Mouse (Mus musculus) heart, postnatal 25 days (tissue): Measurements from ENCODE around the gene Cd8a. TPM values are rescaled to one million over a fixed set of nuclear protein-coding genes. Genes with fewer than 3 reads are reported as not detected.
"Not testable (repeated sequence)": the region's sequence is repeated elsewhere in the genome, so short reads cannot be mapped to it uniquely, and the experiment has no call there.

Source experiments
- DNase-seq: peaks from one replicate; pipeline ENCODE4 v3.0.0; 2022; ENCODE audit warnings: low spot score
- intact Hi-C: fragments of 180-260 bp; cut with DNase I; formaldehyde crosslinking; loops from one replicate; pipeline ENCODE4 v1.15.1; 2025
- total RNA-seq, 2 experiments: library from RNA; stranded (reverse); gene quantifications; 2 replicates each; pipeline ENCODE4 v1.2.3; 2021

The Cd8a gene
- total RNA-seq = under 1 TPM in 1 of 2 experiments, not detected in 1; 0.13 TPM

GRCm38 (mm10) chr6:71373249-71373775 is at the start of gene Cd8a:
Cd8a (plus strand) TSS chr6:71373427.
- DNase-seq = no peak

DNA sequence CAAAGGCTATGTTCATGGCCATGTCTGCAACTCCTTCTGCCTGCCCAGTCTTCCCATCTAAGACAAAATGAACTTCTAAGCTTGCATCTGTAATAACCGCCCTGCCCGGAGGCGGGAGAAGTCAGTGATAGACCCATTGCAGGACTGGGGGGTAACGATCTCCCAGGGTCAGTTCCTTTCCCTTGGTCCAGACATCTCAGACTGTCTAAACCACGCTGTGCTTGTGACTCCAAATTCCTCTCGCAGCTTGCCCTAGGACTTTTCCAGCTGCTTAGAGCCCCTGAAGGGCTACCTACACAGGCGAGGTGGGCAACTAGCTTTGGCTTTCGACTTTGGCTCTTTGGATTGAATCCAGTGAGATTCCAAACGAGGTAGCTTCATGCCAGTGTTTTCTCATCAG is 48.4 kb upstream of the Cd8a start:
- intact Hi-C loops = no loop called here
- no peak for DNase-seq

More at GRCm38 (mm10) chr6:71373249-71373775, at the start of gene Cd8a:
- intact Hi-C loops = no loop called here

DNA sequence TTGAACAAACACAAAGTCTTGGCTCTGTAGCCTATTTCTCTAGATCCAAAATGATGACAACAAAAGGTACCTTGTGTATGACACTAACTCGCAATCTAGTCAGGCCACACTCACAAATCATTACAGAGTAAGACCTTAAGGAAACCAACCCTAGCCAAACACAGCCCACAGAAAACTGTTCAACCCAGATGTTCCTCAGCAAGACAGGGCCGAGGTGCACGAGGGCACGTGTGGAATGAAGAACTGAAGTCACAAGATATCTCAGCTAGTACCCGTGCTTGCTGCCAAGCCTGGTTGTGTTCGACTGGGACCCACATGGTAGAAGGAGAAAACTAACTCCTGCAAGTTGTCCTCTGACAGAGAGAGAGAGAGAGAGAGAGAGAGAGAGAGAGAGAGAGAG is 43.3 kb upstream of the Cd8a start:
- no peak for DNase-seq
- intact Hi-C loops = no loop called here

DNA sequence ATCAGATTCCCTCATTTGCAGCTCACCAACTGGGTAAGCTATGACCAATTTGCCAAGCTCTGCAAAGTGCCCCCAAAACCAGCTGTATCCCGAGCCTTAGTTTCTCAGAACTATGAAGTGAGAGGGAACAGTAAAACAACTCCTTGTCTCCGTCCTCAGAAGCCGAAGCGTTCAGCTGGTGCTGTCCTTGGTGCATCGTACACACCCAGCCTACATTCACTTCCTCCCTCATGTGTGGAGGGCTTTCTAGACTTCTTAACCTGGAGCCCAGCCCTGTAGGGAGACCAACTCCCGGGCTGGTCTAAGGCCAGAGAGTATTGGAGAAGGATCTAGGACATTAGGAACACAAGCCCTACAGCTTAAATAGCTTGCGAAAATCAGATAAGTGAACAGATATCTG is 42.7 kb upstream of the Cd8a start:
- intact Hi-C loops = no loop called here
- DNase-seq = no peak

DNA sequence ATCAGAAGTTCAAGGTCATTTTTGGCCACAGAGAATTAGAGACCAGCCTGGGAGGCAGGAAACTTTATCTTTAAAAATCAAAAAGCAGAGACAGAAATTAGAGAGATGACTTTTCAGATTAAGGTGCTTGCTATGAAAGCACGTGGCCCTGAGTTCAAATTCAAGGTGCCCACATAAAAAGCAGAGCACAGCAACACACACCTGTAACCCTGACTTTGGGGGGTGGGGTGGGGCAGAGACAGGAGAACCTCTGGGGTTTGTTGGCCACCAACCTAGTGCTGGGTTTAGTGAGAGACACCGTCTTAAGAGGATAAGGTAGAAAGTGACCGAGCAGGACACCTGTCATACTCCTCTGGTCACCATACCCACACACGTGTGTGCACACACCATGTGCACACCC is 41.7 kb upstream of the Cd8a start:
- intact Hi-C loops, DNase-seq: not testable (repeated sequence)

DNA sequence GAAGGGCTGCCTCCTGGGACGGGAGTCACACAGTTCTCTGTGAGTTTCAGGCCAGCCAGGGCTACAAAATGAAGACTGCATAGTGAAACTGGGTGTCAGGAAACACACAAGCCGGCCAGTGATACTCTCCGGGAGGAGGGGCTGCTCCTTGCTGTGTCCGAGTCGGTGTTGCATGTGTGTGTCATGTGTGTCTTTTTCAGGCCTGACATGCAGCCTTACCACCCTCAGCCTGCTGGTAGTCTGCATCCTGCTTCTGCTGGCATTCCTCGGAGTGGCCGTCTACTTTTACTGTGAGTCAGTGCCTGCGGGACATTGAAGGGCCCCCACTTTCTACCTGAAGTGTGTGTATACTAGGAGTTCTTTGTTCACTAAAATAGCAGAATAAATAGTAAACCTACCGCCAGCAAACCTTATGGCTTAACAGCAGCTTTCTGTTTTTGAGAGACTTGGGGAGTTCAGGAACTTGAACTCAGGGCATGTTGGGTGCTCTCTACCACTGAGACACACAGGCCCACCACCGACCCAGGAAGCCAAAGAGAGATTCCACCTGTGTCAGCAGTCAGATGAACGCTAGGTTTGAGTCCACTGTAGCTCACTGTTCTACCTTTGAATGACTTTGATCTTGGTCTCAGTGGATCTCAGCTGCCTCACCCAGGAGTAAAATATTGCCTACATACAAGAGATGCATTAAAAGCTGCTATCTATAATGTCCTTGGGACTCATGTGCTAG is 40.8 kb upstream of the Cd8a start:
- DNase-seq = no peak

DNA sequence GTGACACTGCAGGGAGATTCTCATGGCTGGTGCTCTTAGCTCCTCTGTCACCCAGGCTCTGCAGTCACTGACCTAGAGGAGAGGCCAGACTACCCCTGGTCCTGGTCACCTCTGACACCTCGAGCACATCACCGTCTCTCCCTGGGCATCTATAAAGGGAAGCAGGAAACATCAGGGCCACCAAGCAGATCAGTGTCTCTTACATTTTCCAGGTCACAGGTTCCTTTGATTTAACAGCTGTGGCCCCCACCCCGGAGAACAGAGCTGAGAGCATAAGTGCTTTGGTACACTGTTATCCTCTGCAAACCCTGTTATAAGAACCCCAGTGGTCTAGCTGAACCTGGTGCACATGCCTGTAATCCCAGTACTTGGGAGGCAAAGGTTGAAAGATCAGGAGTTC is 40.2 kb upstream of the Cd8a start:
- intact Hi-C loops = no loop called here
- DNase-seq = no peak

More for the DNA sequence above, 40.8 kb upstream of the Cd8a start:
- intact Hi-C loops = no loop called here

DNA sequence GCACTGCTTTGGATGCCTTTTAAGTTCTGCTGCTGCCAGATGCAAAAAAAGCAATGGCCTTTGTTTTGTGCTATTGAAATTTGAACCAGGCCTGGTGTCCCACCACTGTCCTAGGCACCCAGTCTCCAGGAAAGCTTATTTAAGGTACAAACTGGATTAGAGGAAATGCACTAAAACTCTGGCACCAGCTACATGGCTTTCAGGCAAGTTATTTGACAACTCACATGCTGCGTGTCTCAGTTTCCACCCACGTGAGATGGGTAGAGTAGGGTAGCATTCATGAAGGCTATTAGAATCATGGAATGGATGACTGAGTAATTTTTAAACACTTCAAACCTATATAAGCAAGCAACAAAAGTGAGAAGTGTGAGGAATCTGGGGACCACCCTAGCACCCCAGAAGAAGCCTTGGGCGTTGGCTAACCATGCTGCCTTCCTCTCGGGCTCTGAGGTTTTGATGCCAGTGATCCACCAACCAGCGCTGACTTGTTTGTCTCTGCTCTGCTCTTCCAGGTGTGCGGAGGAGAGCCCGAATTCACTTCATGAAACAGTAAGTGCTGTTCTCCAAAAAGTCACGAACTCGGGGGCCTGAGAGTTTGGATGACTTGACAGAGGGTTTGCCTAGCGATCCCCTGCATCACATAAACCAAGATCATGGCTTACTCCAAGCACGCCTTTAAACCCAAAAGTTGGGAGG is 39.5 kb upstream of the Cd8a start:
- DNase-seq = no peak
- intact Hi-C loops = no loop called here

- DNase-seq = no peak
- intact Hi-C loops = no loop called here
These were observed 35.6 kb upstream of the Cd8a start for GRCm38 (mm10) chr6:71337666-71338065.

DNA sequence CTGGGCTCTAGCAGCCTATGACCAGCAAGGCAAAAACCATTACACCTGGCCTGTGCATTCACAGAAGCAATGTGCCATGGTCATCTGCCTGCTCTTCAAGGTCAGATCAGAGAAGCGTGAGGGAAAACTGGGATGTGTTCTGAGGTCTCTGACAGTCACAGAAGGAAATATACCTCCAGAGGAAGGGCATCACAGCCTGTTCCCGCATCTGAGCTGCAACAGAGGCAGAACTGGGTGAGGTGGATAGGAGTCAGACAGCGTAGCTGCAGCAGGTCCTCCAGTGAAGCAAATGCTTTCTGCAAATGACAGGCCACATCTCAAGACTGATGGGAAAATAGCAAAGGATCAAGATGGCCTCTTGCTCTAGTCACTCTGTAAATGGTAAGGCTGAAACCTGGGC is 34.3 kb upstream of the Cd8a start:
- intact Hi-C loops = no loop called here

GRCm38 (mm10) chr6:71339351-71339750 is 33.9 kb upstream of the Cd8a start:
- no peak for DNase-seq
- intact Hi-C loops = no loop called here

More for the DNA sequence above, 34.3 kb upstream of the Cd8a start:
- DNase-seq = no peak

GRCm38 (mm10) chr6:71341179-71341578 is 32.0 kb upstream of the Cd8a start:
- intact Hi-C loops = no loop called here
- no peak for DNase-seq

GRCm38 (mm10) chr6:71348006-71348405 is 25.2 kb upstream of the Cd8a start:
- intact Hi-C loops = no loop called here
- no peak for DNase-seq

DNA sequence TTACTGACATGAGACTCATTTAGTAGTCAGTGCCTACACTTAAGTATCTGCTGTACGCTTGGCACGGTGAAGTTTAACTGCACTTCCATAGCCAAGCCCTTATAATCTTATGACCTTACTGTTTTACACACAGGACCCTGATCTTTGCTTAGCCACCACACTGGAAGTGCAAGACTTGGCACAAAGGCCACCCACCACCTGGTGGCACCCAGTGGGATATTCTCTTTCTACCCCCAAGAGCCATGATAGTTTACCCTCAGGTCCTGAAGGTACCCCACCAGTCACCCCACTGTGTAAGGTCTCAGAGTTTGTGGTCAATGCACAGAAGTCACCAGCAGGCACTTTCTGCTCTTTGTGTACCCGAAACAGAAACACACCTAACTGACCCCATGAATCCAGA is 22.0 kb upstream of the Cd8a start:
- no peak for DNase-seq
- intact Hi-C loops = no loop called here

DNA sequence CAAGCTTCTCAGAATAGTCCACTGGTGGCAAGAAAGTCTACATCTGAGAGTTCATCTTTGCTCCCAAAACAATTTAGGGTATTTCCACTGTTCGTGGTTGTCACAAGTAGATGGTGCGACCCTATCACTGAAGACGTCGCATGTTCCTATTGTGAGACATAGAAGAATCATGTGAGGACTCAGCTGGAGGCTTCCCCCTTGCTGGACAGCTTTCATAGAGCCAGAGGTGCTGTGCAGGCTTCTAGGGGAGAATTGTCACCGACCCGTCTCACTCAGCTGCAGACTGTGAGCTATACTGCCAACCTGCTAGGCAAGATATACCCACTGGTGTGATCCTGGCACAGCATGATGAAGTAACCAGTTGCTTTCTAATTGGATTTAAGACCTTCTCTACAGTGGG is 21.0 kb upstream of the Cd8a start:
- DNase-seq = no peak
- intact Hi-C loops = no loop called here

- intact Hi-C loops = no loop called here
- no peak for DNase-seq
These were observed 20.3 kb upstream of the Cd8a start for GRCm38 (mm10) chr6:71352866-71353427.

GRCm38 (mm10) chr6:71353722-71354121 is 19.5 kb upstream of the Cd8a start:
- intact Hi-C loops = no loop called here
- DNase-seq = no peak

DNA sequence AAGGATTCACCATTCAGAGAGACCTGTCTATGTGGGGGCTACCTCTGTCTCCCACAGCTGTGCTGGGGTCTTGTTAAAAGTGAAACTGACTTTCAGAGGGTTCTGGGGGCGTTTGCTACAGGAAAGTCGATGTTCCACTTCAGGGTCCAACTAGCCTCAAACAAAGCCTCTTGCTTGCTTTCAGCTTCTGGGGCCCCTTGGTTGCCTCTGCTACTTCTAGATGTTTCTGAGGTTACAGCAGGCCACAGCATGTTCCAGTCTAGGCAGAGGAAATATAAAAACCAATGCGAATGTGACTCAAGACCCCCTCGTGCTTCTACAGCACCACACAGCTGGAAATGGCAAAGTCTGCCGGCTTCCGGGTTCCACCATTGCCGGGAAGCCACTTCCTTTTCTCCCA is 15.7 kb upstream of the Cd8a start:
- DNase-seq = no peak
- intact Hi-C loops = no loop called here

GRCm38 (mm10) chr6:71360221-71360620 is 13.0 kb upstream of the Cd8a start:
- intact Hi-C loops = no loop called here
- DNase-seq = no peak

DNA sequence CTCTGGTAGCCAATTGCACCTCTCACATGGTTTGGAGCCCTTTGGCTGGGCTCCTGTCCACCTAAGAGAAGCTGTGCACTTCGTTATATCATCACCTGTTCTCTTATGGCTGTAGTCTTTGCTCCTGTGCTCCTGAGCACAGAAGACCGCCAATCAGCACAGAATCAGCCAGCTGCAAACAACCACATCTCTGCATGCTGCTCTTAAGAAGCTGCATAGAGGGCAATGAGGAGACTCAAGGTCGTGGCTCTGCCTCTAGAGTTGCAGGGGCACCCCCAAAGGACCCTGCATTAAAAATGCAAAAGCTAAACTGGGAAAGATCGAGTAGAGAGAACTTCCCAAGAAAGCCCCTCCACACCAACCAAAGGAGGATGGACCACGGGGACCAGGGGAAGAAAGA is 12.5 kb upstream of the Cd8a start:
- DNase-seq = no peak
- intact Hi-C loops = no loop called here

DNA sequence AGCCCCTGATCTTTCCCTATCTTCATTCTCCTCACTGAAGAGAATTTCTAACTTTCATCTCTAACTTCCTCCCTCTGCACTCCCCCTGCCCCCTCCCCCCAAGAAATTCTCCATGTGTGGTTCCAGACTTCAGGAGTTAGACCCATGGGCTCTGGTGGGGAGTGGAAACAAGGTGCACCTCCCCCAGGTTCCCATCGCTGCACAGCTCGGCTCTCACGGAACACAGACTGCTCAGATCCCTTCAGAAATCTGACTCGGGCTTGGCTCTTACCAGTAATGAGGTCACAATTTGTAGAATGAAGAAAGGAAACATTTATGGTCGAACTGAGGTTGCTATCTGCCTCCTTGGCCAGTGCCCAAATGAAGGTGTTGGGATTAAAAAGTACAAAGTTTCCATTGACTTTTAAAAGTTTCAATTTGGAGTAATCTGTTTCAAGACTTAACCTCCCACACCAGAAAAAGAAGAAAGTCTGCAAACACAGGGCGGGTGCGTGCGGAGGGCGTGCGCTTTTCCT is 12.0 kb upstream of the Cd8a start:
- intact Hi-C loops = no loop called here
- no peak for DNase-seq
